Mouse (Mus musculus): ENCODE results near the gene Fam83e. TPM values are rescaled to one million over a fixed set of nuclear protein-coding genes. Genes with fewer than 3 reads are reported as not detected.

Gene Fam83e
- total and polyA plus RNA-seq, 3 experiments: 0.43 to 1.0 TPM; not detected in 1

DNA sequence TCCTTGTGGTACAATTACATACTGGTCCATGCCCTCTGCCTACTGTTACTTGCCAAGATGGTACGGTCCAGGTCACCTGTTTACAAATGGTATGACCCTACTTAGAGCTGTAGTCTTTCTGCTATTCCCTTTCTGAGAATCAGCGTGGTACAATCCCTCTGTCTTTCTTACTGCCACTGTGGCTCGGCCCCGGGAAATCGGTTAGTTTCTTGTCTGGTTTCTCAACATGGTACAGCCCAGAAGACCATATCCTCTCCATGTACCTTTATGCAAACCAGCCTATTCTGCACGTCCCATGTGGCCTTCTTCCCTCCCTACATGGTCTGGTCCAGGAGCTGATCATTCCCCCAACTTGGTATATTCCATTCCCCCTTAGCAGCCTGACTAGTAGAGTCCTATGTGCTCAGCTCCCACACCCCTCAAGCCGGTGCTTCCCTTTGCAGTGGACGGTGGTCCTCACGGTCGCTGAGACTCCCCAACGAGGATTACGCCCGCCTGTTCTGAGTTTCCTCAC is 16.9 kb upstream of the Fam83e start:
- Histone ChIP-seq H3K4me1 (ENCODE audit: control insufficient read depth in 1 of 2, insufficient read depth in 2 of 2, low read length in 2 of 2) (peaks cover 0 to 18% of the 10 kb centered on the region in 2 experiments; a peak in 2 of 4 replicates), H3K27me3 (ENCODE audit: control insufficient read depth in 1 of 2, insufficient read depth in 2 of 2, low read length in 2 of 2) (peaks cover 0 to 2% of the 10 kb centered on the region in 2 experiments; a peak in 2 of 4 replicates), H3K9me3 (replicated peaks; ENCODE audit: insufficient read depth, low read length) (no peaks in the 10 kb centered on the region), H3K9ac (ENCODE audit: control insufficient read depth, low read depth, low read length, poor library complexity, severe bottlenecking) (peak overlapping the region; percentile 69), H3K27ac (ENCODE audit: control insufficient read depth, low read depth, low read length) (peak overlapping the region; percentile 82), H3K79me2 (ENCODE audit: control insufficient read depth, insufficient read depth, low read length, poor library complexity) (peaks cover 7% of the 10 kb centered on the region), H3K4me3 (ENCODE audit: control insufficient read depth in 1 of 2, insufficient read depth in 1 of 2, low read depth in 2 of 2, low read length in 2 of 2) (peak overlapping the region; percentile 33 to 58), H3K36me3 (ENCODE audit: control insufficient read depth in 1 of 2, insufficient read depth in 2 of 2, low read length in 2 of 2) (peaks cover 0 to 5% of the 10 kb centered on the region in 2 experiments; a peak in 2 of 4 replicates)
- DNase-seq (ENCODE audit: low read depth, low spot score): peak; percentile 91
- TF ChIP-seq MAFK (IDR thresholded peaks at IDR 0.05; ENCODE audit: borderline replicate concordance, low read depth, low read length): no peak
- peak; percentile 64; the same call in 1 of the 2 replicates for TF ChIP-seq POLR2AphosphoS2 (IDR thresholded peaks at IDR 0.05; ENCODE audit: low read length)
- TF ChIP-seq MXI1 (IDR thresholded peaks at IDR 0.05; ENCODE audit: low read depth, low read length): no peak
- TF ChIP-seq GATA1 (IDR thresholded peaks at IDR 0.05; ENCODE audit: low read depth, low read length): no peak
- peak; percentile 32; the same call in 1 of the 2 replicates for TF ChIP-seq ETS1 (IDR thresholded peaks at IDR 0.05; ENCODE audit: low read depth, low read length)
- TF ChIP-seq CHD1 (IDR thresholded peaks at IDR 0.05; ENCODE audit: low read depth, low read length): peak; percentile 99
- TF ChIP-seq ZMIZ1 (IDR thresholded peaks at IDR 0.05; ENCODE audit: low read depth, low read length): 0 out of 2 replicates have a peak, but pooled peaks have one; percentile 22
- peak in 1 of 2 experiments; percentile 0; a peak in 1 of 4 replicates for TF ChIP-seq EP300 (IDR thresholded peaks at IDR 0.05; ENCODE audit: low read depth in 1 of 2, low read length in 2 of 2)
- TF ChIP-seq SMC3 (IDR thresholded peaks at IDR 0.05; ENCODE audit: low read depth, low read length): no peak
- peak; percentile 54 for TF ChIP-seq TBP (IDR thresholded peaks at IDR 0.05; ENCODE audit: low read depth, low read length)
- TF ChIP-seq RCOR1 (IDR thresholded peaks at IDR 0.05; ENCODE audit: low read depth, low read length): no peak
- TF ChIP-seq ELF1 (IDR thresholded peaks at IDR 0.05; ENCODE audit: low read depth, low read length): no peak; the same call in 1 of the 2 replicates
- no peak for TF ChIP-seq E2F4 (IDR thresholded peaks at IDR 0.05; ENCODE audit: borderline replicate concordance, low read depth, low read length)
- no peak for TF ChIP-seq RAD21 (IDR thresholded peaks at IDR 0.05; ENCODE audit: low read depth, low read length)
- TF ChIP-seq MEF2A (IDR thresholded peaks at IDR 0.05; ENCODE audit: extremely low read depth, insufficient replicate concordance, low read depth, low read length, poor library complexity, severe bottlenecking): no peak
- peak; percentile 27; the same call in 1 of the 2 replicates for TF ChIP-seq TAL1 (IDR thresholded peaks at IDR 0.05; ENCODE audit: low read length)
- no peak for TF ChIP-seq CTCF (IDR thresholded peaks at IDR 0.05 in 2 of 3, conservative IDR thresholded peaks at IDR 0.05 in 1 of 3; ENCODE audit: control insufficient read depth in 1 of 3, insufficient read depth in 1 of 3, low read depth in 2 of 3, low read length in 3 of 3, poor library complexity in 1 of 3, severe bottlenecking in 1 of 3)
- no peak for TF ChIP-seq MAZ (IDR thresholded peaks at IDR 0.05; ENCODE audit: low read depth, low read length)
- TF ChIP-seq MYC (IDR thresholded peaks at IDR 0.05; ENCODE audit: low read depth, low read length): peak; percentile 74
- TF ChIP-seq USF1 (IDR thresholded peaks at IDR 0.05; ENCODE audit: low read depth, low read length): no peak
- no peak for TF ChIP-seq JUND (IDR thresholded peaks at IDR 0.05; ENCODE audit: low read depth, low read length)
- no peak for TF ChIP-seq BHLHE40 (IDR thresholded peaks at IDR 0.05; ENCODE audit: borderline replicate concordance, low read depth, low read length)
- TF ChIP-seq MAX (IDR thresholded peaks at IDR 0.05; ENCODE audit: low read length): peak; percentile 50; the same call in 1 of the 2 replicates
- TF ChIP-seq ZC3H11A (IDR thresholded peaks at IDR 0.05; ENCODE audit: low read depth, low read length): no peak
- TF ChIP-seq ZNF384 (IDR thresholded peaks at IDR 0.05; ENCODE audit: low read depth, low read length): no peak
- TF ChIP-seq HCFC1 (IDR thresholded peaks at IDR 0.05; ENCODE audit: low read depth, low read length): peak; percentile 55
- 0 out of 2 replicates have a peak, but pooled peaks have one; percentile 14 for TF ChIP-seq TCF12 (IDR thresholded peaks at IDR 0.05; ENCODE audit: low read depth, low read length)
- TF ChIP-seq POLR2A (IDR thresholded peaks at IDR 0.05; ENCODE audit: control insufficient read depth in 1 of 2, insufficient read depth in 1 of 2, low read depth in 1 of 2, low read length in 2 of 2, poor library complexity in 1 of 2): peak in 1 of 2 experiments; percentile 74; a peak in 2 of 4 replicates
- TF ChIP-seq NRF1 (IDR thresholded peaks at IDR 0.05; ENCODE audit: insufficient read depth, low read depth, low read length, poor library complexity, severe bottlenecking): no peak
- TF ChIP-seq UBTF (IDR thresholded peaks at IDR 0.05; ENCODE audit: borderline replicate concordance, insufficient read depth, low read depth, low read length): no peak
- TF ChIP-seq USF2 (IDR thresholded peaks at IDR 0.05; ENCODE audit: borderline replicate concordance in 1 of 2, insufficient read depth in 1 of 2, low read depth in 1 of 2, low read length in 2 of 2): no peak
- no peak; the same call in none of the 2 replicates for TF ChIP-seq SIN3A (IDR thresholded peaks at IDR 0.05; ENCODE audit: low read length)
- TF ChIP-seq MYB (IDR thresholded peaks at IDR 0.05; ENCODE audit: low read depth, low read length): no peak
- no peak for TF ChIP-seq KAT2A (conservative IDR thresholded peaks at IDR 0.05; ENCODE audit: low read depth, low read length)
- TF ChIP-seq NELFE (IDR thresholded peaks at IDR 0.05; ENCODE audit: low read depth, low read length): peak; percentile 48; the same call in 1 of the 2 replicates
- no peak for TF ChIP-seq POLR2AphosphoS5 (IDR thresholded peaks at IDR 0.05; ENCODE audit: borderline replicate concordance, low read depth, low read length)

Data from MEL (cell line).